Mouse (Mus musculus) liver, embryonic 15.5 days (tissue): ENCODE data around the gene Zdhhc18. TPM values are rescaled to one million over a fixed set of nuclear protein-coding genes. Genes with fewer than 3 reads are reported as not detected.

Source experiments
- microRNA-seq: library from miRNA; unstranded; fragments of <30 nt; microRNA quantifications from one replicate; pipeline ENCODE4, GENCODE M21; 2016
- polyA plus RNA-seq: library from polyadenylated mRNA; unstranded; fragments of >200 nt; fragmentation: Nextera tagmentation; extraction: Ambion mirVana; gene quantifications from 2 replicates; pipeline ENCODE4 v1.2.1, GENCODE M21; 2015

The Zdhhc18 gene
- polyA plus RNA-seq, 1 experiment from 2014 or later = 1.2 TPM

Small RNAs within 50 kb of the gene (microRNA-seq; reads per million reads assigned to microRNA genes)
- gene Gm23158 = not detected

Other genes with a start within 250 kb of the Zdhhc18 start
- 0.15 and 0.21 TPM in 2 replicates for gene Tent5b, start 170.0 kb downstream of the Zdhhc18 start, polyA plus RNA-seq
- gene Trnp1, start 151.6 kb downstream of the Zdhhc18 start, polyA plus RNA-seq = 0.06 TPM in 1 of 2 replicates, not detected in the other
- gene Kdf1, start 131.2 kb downstream of the Zdhhc18 start, polyA plus RNA-seq = 1.0 and 1.5 TPM in 2 replicates
- gene Nudc, start 104.2 kb downstream of the Zdhhc18 start, polyA plus RNA-seq = 116 TPM in 2 replicates
- 0.97 and 1.2 TPM in 2 replicates for gene Nr0b2, start 96.8 kb downstream of the Zdhhc18 start, polyA plus RNA-seq
- 3.8 and 4.9 TPM in 2 replicates for gene Gpatch3, start 75.4 kb downstream of the Zdhhc18 start, polyA plus RNA-seq
- 8.6 and 10.8 TPM in 2 replicates for gene Gpn2, start 65.8 kb downstream of the Zdhhc18 start, polyA plus RNA-seq
- gene Sfn, start 48.0 kb downstream of the Zdhhc18 start, polyA plus RNA-seq = 0.47 and 0.69 TPM in 2 replicates
- gene Pigv, start 22.5 kb upstream of the Zdhhc18 start, polyA plus RNA-seq = 5.5 and 6.3 TPM in 2 replicates
- 7.6 and 9.3 TPM in 2 replicates for gene Arid1a, start 106.6 kb upstream of the Zdhhc18 start, polyA plus RNA-seq
- 68.0 and 77.2 TPM in 2 replicates for gene Rps6ka1, start 237.6 kb upstream of the Zdhhc18 start, polyA plus RNA-seq